Mouse (Mus musculus) left cerebral cortex, adult 9 months (tissue): Measurements from ENCODE around the gene Kcna5.

Experiments used
- DNase-seq, 2 experiments: peaks; one replicate each; pipeline ENCODE4 v3.0.0; 2022; ENCODE audit warnings: low spot score in 2 of 2

Kcna5 gene

GRCm38 (mm10) chr6:126536926-126537325, 1.7 kb upstream of the Kcna5 start:
- no peak for DNase-seq

- DNase-seq: no peak
Observed at GRCm38 (mm10) chr6:126535911-126536270, 679 bp upstream of the Kcna5 start.

GRCm38 (mm10) chr6:126534531-126535207, 543 bp downstream of the Kcna5 start:
- no peak for DNase-seq

- DNase-seq: no peak
Observed at GRCm38 (mm10) chr6:126531306-126531705, 3.9 kb downstream of the Kcna5 start.

DNA sequence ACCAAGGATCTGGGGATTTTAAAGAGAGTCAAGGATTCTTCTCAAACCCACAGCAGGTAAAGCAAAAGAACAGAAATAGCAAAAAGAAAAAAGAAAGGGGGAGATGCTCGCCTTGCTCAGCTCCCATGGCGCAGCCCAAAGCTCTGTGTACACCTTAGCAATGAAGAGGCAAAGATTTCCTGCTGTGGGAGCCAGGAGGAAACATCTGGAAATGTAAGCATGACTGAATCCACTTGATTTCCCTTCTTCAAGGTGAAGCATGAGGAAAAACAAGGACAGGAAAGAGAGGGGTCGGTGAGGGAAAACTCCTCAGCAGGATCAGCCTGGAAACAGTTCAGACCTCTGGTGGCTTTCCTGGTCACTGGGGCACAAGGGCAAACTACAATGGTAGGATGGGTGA, 5.2 kb downstream of the Kcna5 start:
- DNase-seq: no peak

GRCm38 (mm10) chr6:126514720-126515119, 20.5 kb downstream of the Kcna5 start:
- peak; percentile 37 to 46 for DNase-seq

- DNase-seq: no peak
Observed at GRCm38 (mm10) chr6:126513714-126514248, 21.4 kb downstream of the Kcna5 start.

DNA sequence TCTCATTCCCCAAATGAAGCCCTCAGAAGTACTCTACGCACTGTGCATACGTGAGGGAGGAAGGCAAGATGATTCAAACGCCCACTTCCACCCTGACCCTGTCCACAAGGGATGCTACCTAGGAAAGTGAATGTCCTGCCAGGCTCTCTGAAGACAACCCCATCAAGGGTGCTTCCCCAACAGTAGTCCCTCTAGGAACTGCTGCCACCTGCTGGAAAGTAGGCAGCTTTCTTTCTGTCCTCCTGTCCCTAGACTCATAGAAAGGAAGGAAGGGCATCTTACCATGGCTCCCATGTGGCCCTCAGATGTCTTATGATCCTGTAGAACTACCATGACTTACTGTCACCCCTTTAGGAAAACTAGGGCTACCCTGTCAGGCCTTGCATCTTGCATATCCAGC, 22.1 kb downstream of the Kcna5 start:
- peak in 1 of 2 experiments; percentile 27 for DNase-seq

- no peak for DNase-seq
Observed at GRCm38 (mm10) chr6:126508671-126509070, 26.5 kb downstream of the Kcna5 start.

- DNase-seq: no peak
Observed at GRCm38 (mm10) chr6:126503920-126504319, 31.3 kb downstream of the Kcna5 start.

- DNase-seq: no peak
Observed at GRCm38 (mm10) chr6:126502691-126503301, 32.4 kb downstream of the Kcna5 start.

GRCm38 (mm10) chr6:126500985-126501384, 34.2 kb downstream of the Kcna5 start:
- no peak for DNase-seq

GRCm38 (mm10) chr6:126500088-126500487, 35.1 kb downstream of the Kcna5 start:
- peak in 1 of 2 experiments; percentile 89 for DNase-seq

DNA sequence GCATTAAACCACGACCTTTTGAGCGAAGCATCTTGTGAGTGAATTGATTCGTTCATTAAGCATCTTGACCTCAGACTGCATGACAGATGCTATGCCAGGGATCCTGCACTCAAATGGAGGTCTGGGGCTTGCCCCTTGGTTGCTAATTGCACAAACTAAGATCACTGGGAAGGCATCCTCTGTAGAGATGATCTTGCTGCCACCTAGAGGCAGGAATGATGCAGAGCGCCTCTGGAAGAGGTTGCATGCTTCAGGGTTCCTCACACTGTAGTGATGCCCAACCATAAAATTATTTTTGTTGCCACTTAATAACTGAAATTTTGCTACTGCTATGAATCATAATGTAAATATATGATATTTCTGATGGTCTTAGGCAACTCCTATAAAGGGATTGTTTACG, 37.3 kb downstream of the Kcna5 start:
- DNase-seq: peak in 1 of 2 experiments; percentile 63

DNA sequence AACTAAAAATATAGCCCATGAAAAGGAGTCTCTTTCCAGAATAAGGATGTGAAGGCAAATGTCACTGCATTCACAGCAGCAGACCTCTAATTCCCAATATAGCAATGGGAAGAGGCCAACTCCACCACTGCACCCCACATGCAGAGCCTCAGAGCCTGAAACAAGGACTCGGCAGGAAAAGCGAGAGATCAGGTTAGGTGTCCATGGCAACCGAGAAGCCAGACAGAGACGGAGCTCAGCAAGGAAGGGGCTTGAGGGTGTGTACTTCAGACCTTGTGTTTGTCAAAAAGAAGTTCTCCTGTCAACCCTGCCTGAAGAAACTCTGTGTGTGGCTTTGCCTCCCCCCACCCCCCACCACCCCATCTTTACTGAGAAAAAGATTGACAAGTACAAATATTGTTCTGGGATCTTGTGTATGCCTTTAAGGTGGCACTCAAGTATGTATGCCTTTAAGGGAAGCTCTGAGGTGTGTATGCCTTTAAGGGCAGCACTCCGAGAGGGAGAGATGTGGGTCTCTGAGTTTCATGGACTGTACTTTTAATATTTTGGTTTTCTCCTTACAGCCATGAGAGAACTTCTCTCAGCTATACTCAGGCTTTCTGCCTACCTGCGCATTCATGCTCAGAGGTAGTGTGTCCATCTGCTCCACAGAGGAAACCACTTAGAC, 37.9 kb downstream of the Kcna5 start:
- DNase-seq: peak in 1 of 2 experiments; percentile 12

- no peak for DNase-seq
Observed at GRCm38 (mm10) chr6:126487136-126487535, 48.1 kb downstream of the Kcna5 start.

DNA sequence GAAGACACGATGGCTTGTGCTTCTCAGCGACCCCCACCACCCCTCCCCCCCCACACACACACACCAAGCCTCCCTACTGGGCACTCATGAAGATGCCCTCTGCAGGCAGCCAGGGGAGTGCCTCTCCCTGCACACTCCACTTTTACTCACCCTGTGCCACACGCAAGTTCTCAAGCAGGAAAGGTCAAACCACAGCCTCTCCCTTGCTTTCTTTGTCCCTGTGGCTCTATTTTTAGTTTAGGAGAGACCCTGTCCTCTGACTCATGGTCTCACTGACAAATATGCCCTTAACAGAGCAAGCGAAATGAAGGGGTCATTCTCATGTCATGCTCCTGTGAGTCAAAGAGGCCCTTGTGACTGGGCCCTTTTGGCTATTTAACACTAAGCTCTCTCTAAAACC, 50.3 kb downstream of the Kcna5 start:
- no peak for DNase-seq

DNA sequence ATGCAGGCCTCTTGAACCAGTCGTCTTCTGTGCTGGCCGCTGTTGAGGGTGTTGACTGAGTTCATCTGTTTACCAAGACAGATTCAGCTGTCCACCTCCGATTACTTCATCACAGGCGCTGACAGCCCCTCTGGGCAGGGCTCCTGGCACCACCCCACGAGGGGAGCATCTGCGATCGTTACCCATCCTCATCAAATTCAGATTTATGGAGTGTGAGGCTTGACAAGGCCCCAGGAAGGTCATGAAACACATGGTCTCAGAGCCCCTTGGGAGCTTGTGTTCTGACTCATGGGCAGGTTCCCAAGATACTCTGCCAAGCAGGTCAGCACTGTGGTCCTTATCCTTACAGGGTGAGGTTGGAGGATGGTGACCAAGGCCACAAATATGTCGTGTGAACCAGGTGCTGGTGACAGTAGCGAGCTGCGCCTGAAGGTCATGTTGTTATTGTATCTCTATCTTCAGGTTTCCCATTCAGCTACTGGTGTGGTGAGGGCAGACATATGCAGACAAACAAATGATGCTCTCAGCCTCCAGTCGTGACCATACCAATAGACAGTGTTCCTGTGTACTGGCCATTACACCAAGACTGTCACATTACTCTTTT, 51.8 kb downstream of the Kcna5 start:
- no peak for DNase-seq
